Mouse (Mus musculus) adrenal gland, adult 2 months (tissue): ENCODE measurements at regions not wholly inside any gene's neighbourhood (a gene's known extent, or its start where the extent isn't known, plus 50 kb on each side); places are given as distances from the start of the nearest gene placed in this dataset.
A peak's percentile ranks its signal among the peaks of the same experiment; 100 is the strongest.

Experiments
- DNase-seq: peaks from one replicate; pipeline ENCODE4 v3.0.0; 2021

DNA sequence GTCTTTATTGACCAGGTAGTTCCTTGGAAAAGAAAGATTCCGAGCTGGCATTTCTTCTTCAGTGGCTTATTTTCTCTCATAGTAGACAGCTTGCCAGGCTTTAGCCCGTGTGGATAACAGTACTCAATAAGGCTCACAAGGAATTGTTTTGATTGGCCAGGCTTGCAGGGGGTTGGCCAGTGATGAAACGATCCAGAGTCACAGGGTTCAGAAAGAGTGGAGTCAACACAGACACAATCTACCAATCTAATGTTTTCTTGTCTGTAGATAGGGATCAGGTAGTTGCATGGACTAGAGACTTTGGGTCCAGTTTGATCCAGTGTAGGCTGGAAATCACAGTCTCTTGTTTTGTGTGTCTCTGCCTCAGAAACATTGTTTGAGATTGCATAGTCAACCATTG is 115.8 kb upstream of the Tab2 start:
- DNase-seq: no peak

DNA sequence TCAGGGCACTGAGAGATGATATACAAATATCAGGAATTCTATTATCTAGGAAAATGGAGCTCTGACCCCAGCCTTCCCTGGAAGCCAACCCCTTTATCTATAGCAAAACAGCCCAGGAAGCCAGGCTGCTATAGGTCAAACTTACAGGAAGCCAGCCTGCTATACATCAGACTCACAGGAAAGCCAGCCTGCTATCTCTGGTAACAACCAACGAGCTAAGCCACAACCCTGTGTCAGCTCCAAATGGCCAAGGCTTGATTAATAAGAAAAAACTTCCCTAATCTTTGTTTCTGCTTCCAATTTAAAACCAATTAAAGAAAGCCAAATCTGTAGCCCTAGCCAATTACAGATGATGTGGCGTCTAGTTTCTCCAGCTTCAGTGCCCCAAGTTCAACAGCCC is 114.4 kb upstream of the Tab2 start:
- DNase-seq: no peak

GRCm38 (mm10) chr10:8066926-8067325 is 110.9 kb upstream of the Tab2 start:
- no peak for DNase-seq

GRCm38 (mm10) chr10:8065746-8066145 is 109.7 kb upstream of the Tab2 start:
- DNase-seq: no peak

GRCm38 (mm10) chr10:8064281-8064680 is 108.3 kb upstream of the Tab2 start:
- DNase-seq: no peak

DNA sequence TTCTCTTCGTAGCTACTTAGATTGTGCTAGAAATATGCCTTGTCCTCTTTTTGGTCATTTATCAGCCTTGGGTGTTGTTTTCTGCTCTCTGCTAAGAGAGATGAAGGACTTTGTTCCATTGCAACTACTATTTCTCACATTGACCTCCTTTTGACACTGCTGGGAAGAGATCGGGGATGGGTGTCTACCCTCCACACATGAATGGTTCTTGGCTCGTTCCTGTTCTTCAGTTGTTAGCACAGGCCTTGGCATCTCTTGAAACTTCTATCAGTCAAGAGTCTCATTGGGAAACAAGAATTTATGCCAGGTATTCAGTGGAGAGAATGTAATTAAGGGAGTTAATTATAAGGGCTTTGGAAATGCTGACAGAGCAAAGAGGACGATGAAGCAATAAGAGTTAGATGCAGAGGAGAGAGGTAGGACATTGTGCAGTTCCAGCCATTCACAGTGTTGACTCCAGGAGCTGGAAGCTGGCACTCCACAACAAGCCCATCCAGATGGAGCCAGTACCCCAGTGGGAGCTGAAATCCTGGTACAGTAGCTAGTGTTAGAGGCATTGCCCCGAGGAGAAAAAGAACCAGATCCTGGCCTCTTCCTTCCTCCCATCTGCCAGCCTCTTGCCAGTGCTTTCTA is 107.5 kb upstream of the Tab2 start:
- no peak for DNase-seq

GRCm38 (mm10) chr10:8060987-8061386 is 105.0 kb upstream of the Tab2 start:
- DNase-seq: no peak

- DNase-seq: no peak
Observed at GRCm38 (mm10) chr10:8059769-8060168, 103.7 kb upstream of the Tab2 start.

- DNase-seq: no peak
Observed at GRCm38 (mm10) chr10:8057855-8058254, 101.8 kb upstream of the Tab2 start.

- DNase-seq: no peak
Observed at GRCm38 (mm10) chr10:8055293-8055692, 99.3 kb upstream of the Tab2 start.

DNA sequence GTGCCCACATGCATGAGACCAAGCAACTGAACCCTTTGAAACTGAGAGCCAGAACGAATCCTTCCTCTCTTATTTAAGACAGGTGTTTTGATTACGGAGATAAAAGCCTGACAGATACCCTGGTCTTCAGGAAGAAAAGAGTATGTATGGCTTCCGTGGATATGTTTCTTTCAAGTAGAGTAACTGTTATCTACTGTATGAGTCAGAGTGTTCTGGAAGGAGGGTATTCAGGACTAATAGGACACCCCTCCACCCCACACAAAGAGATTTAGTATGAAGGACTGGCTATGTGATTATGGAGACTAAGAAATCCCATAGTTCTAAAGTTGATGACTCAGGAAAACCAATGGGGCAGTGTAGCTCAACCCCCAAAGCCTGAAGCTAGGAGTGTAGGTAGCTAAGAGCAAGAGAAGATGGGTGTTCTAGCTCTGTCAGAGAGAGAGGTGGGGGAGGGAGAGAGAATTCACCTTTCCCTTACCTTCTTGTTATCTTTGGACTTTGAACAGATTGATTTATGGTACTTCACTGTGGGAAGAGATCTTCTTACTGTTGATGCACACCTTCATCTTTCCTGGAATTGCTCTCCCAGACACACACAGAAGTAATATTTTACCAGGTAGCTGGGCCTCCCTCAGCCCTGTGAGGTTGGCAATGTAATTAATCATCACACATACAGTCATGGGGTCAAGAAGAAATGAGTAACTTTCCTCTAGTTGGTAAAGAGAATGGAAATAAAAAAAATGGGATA is 87.6 kb upstream of the Tab2 start:
- no peak for DNase-seq

- no peak for DNase-seq
Observed at GRCm38 (mm10) chr10:8042306-8042705, 86.3 kb upstream of the Tab2 start.

GRCm38 (mm10) chr10:8041790-8042189 is 85.8 kb upstream of the Tab2 start:
- no peak for DNase-seq

DNA sequence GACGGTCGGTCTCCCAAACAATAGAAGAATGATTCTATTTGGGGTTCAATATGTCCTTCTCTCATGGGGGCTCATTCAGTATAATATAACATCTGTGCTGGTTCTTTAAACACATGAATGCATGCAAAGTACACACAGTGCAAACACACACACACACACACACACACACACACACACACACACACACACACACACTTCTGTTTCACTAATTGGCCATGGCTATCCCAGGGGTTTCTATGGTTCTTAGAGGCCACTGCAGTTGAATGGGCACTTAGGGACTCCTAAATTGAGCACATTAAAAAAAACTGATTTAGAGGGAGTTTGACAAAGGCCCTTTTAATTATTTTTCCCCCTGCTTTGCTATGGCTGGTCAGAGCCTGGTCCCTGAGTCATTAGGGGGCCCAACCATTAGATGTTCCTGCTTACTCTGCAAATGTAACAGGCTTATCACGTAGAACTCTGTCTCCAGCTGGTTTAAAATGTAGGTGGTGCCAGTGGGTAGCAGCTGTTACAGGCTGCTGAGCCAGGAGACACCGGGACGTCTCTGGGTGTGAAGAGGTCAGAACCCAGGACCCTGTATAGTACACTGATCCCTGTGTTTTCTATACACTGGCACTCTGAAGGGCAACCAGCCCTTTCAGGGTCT is 82.1 kb upstream of the Tab2 start:
- no peak for DNase-seq

DNA sequence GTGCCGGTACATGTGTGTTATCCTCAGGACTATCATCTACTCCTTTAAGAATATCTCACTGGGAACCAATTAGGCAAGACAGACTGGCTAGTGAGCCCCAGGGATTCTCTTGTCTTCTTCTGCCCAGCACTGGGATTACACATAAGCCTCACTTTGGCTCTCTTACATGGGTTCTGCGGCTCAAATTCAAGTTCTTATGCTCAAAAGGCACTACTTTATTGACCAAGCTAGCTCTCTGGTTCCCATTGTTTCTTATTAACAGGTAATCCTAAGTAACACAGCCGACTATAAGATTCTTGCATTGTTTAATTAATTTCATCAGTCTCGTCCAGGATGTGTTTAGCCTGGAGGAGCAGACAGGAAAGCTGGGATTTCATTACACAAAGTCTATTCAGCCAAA is 80.3 kb upstream of the Tab2 start:
- DNase-seq: no peak

DNA sequence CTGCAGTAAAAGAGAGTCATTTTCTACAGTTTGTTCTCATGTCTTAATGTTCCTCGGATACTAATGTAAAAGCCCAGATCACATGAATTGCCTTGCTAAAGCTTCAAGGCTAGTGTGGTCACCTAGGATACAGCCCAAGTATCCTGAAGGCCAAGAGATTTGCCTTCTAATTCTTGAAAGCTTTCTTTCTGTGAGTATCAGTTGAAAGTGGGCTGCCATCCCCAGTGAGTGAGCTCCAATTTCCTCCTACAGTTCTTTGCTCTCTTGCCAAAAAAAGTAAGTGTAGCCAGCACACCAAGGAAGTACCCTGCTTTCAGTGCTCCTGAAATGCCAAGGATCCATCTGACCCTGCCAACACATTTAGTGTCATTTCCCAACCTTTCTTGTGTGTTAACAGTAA is 79.3 kb upstream of the Tab2 start:
- DNase-seq: no peak

DNA sequence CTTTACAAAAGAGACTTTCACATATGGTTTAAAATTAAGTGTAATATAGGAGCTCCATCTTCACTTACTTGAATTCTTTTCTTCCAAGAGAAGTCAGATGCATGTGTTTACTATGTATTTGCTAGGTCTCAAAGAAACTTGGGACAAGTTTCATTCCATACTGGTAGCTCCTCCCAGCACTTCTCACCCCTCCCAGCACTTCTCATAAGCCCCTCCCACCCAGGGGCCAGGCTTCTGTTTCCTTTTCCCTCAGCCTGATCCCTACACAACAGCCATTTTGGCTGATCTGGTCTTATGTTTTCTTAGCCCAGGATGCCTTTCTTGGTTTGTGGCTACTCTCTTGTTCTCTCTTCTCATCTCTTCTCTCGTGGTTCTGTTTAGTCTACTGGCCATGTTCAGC is 76.2 kb upstream of the Tab2 start:
- no peak for DNase-seq

DNA sequence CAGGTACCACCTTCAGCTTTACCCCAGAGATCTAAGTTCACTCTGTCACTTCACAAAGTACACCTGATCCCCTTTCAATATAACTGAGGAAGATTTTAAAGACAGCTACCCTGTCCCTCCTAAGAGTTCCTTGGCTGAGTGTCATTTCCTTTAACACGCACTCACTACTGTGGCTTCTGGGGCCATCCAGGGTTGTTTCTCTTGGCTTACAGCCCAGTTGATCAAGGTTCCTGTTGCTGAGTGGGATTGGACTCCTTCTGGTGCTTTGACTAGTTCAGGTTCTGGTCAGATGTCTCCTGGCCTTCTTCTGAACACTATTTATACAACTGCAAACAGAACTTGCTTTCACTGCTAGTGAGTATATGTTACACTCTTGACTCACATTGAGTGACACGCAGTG is 72.8 kb upstream of the Tab2 start:
- DNase-seq: peak; percentile 59

GRCm38 (mm10) chr10:8027023-8027422 is 71.0 kb upstream of the Tab2 start:
- no peak for DNase-seq

GRCm38 (mm10) chr10:8023741-8024140 is 67.7 kb upstream of the Tab2 start:
- DNase-seq: no peak

DNA sequence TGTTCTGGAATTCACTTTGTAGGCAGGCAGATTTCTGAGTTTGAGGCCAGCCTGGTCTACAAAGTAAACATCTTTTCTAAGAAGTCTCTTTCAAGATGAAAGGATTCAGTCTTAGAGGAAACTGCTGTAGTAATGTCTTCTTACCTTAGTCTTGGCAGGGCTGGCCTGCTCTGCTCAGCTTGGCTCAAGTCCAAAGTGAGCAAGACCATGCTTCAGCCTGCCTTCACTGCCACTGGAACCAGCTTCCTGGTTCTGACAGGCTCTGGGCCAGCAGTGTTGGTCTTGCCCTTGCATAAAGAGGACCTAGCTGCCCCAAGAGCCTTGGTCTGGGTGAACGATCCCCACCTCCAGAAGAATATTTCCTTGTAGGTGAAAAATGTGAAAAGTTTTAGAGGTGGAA is 65.9 kb upstream of the Tab2 start:
- DNase-seq: no peak

- DNase-seq: no peak
Observed at GRCm38 (mm10) chr10:8020916-8021705, 65.1 kb upstream of the Tab2 start.

DNA sequence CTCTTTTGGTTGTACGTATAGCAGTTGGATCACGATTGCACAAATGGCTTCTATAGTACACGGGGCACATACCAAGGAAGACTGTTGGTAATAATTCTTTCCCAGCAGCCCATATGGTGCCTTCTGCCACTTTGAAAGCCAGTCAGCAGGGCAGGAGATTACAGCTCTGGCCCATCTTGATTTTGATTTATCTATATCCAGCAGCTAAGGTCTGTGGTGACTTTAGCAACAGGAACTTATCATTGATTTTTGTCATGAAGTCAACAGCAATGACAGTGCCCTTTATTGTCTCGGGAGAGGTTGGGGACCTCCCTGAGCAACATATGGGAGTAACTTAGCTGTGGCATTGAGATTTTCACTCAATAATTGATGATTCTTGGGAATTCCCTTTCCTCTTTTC is 64.1 kb upstream of the Tab2 start:
- DNase-seq: no peak
